Mouse (Mus musculus) cerebellum, adult 9-10 months (tissue): Measurements from ENCODE around the gene Olfr1465.

Experiments used
- DNase-seq: peaks from one replicate; pipeline ENCODE4 v3.0.0; 2022

Olfr1465 gene

GRCm38 (mm10) chr19:13315441-13315840 is at the start of gene Olfr1465:
Olfr1465 (minus strand) TSS chr19:13315541.
- no peak for DNase-seq

DNA sequence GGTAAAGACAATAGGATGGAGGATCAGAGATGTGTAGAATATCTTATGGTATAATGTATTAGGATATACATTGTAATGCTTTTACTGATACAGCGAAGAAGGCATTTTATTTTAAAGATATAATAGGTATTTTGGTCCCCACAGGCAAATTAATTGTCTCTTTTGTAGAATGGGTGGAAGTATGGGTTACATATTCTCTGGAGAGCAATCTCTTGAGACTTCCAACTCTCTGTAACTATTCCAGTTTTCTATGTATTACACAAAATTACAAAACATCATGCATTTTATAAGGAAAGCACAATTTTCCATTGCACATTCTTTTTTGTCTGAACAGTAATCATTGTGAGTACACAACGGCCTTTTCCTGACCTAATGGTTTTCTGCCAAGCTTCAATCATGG is 46.6 kb upstream of the Olfr1465 start, which contains the start of gene Olfr1467:
Gene Olfr1467 (plus strand): TSS at position 301 of the 400 bp plus-strand sequence.
- DNase-seq: no peak

GRCm38 (mm10) chr19:13338562-13338961 is 23.2 kb upstream of the Olfr1465 start, which contains the start of gene Olfr1466:
Olfr1466 (plus strand) TSS chr19:13338862.
- no peak for DNase-seq
